Mouse (Mus musculus) spleen, postnatal 36 days (tissue): Measurements from ENCODE around the gene Crispld2.

Source experiments
- DNase-seq, 2 experiments: peaks; one replicate each; pipeline ENCODE4 v3.0.0; 2022; ENCODE audit warnings: low spot score in 2 of 2, mixed read lengths in 1 of 2

Crispld2 gene

DNA sequence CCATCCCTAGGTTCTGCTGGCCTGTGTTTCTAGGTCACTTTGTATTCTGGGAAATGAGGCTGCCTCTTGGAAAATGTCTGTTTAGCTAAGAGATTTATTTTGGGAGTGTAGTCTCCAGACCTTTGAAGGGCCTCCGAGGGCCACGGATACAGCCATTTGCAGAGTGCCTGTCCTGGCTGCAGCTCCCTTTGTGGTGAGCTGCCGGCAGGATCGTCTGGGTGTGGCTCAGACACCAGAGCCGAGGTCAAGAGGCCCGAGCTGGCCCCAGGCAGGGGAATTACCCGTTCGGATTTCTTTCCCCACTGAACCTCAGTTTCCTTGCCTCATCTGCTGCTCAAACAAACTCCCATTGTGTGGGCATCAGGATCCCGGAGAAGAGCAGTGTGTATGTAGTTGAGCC is 43.9 kb downstream of the Crispld2 start:
- no peak for DNase-seq

DNA sequence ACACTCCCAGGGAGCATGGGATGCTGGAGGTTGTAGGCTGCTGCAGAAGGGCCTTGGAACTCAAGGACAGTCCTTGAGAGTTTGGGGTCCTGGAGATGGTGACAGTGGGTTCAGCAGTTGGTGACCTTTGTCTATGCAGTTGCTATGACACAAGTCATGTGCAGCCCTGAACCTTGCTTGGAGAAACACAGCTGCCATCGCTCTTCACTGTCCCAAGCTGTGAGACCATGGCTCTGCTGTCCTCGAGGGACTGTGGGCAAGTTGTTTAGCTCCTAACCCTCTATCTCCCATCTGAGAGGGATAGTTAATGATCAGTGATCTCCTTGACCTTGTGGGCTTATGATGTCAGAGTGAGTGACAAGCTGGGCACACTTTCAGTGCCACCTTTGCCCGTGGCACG is 44.3 kb downstream of the Crispld2 start:
- DNase-seq = no peak

DNA sequence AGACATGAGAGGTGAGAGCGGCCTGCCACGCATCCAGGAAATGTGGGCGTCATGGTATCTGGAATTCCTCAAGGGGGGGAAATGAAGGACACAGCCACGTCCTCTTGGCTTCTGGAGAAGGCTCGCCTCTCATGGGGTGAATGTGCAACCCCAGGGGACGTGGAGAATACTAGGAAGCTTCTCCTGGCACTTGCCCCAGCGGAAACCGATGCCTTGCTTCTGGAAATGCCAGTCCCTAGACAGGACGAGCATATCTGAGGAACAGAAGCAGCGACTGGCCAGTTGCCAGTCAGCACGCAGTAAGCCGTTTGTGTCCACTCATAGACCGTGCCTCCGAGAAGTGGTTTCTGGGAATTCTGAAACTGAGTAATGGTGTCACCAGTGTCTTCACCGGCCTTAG is 45.0 kb downstream of the Crispld2 start:
- no peak for DNase-seq

DNA sequence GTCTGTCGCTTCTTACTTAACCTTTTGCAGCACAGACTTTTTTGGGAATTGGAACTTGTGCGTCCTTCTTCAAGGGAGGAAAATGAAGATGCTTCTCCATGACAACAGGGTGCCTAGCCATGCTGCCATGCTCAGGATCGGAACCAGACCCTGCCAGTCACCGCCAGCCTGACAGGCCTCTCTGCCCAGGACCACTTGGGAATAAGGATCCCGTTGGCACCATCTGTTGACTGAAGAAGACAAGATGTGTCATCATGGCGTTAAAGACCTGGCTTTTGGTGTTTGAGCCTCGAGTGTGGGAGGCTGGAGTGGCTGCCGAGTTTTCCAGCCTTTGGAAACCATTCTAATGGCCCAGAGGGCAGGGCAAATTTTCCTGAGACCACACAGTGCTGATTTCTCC is 45.4 kb downstream of the Crispld2 start:
- no peak for DNase-seq

DNA sequence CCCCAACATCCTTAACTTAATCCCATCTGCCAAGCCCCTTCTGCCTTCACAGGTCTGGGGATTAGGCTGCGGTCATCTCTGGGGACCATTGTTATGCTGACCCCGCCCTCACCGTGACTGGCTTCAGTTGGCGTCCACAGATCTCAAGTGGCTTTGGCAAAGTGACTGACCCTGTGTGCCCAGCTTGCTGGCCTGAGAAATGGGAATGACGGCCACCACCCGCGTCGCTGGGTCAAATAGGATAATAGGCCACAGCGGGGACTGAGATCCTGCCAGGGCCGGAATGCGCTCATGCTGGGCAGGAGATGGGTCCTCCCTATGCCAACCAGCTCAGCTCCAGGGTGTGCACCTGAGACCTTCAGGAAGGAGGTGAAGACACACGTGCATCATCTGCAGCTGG is 46.5 kb downstream of the Crispld2 start:
- no peak for DNase-seq

DNA sequence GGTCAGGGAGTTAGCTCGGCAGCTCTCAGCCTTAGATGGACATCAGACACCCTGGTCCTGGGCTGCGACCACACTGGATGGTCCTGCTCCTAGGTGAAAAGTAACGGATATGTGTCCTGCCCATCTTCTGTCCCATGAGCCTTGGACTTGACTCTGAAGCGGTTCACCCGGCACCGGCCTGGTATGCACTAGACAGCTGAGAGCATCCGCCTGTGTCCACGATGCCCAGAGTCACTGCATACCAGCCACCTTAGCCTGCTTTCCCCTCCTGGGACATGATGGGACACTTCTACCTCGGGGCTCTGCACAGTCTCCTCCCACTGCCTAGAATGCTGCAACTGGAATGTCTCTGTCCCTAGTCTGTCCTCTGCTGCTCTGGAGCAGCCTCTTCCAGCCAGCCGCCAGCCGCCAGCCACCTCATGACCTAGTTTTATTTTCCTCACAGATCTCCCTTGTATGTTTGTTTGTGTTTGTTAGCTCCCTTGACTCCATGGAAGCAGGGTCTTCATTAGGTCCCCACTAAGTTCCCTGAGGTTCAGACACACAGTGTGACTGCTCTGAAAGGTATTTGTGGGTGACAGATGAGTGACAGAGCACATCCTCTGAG is 47.2 kb downstream of the Crispld2 start:
- DNase-seq = no peak

DNA sequence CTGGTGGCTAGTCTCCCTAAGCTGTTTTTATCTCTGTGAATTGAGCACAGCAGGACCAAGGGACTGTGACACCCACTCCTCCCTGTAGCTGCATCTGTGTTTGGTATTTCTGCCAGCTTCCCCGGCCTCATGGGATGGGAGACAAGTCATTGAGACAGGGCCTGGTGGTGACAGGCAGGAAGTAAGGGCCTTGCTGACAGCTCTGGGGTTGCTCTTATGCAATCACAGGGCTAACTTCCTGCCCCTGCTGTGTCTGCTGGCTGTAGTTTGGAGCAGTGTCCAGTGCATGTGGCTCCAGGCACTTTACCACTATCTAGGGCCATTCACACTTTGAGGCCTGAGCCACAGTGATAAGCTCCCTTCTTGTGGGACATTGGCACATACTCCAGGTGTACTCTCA is 48.6 kb downstream of the Crispld2 start:
- DNase-seq = peak; percentile 16 to 43

DNA sequence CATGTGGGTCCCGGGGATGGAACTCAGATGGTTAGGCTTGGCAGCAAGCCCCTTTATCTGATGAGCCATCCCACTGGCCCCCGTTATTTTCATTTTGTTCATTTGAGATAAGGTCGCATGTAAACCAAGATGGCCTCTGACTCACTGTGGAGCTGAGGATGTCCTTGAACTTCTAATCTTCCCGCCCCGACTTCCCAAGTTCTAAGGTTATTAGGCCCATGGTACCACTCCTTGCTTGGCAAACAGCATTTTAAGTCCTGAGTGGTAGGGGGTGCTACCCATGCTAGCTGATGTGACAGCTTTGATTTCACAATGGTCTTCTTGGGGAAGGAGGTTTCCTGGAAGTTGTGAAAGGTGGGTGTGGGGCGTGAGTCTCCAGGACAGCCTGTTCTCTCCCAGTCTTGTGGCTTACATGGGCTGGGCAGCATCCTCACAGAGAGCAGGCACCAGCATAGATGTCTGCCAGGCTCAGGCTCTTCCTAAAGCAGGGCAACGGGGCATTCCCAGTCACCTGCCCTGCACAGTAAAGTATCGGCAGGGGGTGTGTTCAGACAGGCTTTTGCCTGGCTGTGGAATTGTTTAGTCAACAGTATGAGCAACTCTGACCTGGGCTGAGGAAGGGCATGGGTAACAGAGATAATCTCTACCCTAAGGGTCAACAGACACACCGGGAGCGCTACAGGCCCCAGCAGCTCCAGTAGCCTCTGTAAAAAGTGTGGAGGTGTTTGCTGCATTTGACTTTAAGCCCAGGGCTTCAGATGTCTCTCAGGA is 50.5 kb downstream of the Crispld2 start:
- peak in 1 of 2 experiments; percentile 22 for DNase-seq

DNA sequence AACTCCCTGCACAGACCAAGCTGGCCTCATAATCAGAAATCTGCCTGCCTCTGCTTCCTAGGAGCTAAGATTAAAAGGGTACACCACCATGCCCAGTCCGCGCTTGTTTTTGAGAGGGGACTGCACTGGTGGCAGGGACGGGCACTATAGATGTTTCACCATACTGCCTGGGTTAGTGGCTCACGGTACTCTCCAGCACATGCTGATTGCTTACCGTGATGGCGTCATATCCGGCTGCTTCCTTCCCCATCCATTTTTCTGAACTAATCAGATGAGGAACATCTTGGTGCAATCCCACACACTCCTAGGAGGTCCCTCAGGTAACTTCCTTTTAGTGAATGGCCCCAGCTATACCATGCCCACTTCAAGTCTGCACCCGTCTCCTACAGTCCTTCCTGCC is 52.7 kb downstream of the Crispld2 start:
- DNase-seq = no peak

DNA sequence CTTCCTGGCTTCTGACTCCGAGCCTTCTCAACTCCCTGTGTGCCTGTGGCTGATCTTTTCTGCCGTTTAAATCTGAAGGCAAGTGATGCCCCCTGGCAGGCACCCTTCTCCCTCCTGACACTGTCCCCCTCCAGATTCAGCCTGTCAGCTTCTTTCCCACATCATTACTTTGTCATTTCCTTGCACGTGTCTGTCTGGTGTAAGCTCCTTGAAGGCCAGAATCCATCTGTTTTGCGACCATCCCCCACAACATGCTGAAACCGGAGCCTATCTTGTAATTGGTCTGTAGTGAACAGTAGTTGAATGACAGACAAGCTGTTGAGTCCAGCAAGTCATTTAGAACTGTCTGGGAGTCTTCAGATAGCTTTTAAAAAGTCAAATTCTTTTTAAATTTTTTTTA is 53.2 kb downstream of the Crispld2 start:
- no peak for DNase-seq

DNA sequence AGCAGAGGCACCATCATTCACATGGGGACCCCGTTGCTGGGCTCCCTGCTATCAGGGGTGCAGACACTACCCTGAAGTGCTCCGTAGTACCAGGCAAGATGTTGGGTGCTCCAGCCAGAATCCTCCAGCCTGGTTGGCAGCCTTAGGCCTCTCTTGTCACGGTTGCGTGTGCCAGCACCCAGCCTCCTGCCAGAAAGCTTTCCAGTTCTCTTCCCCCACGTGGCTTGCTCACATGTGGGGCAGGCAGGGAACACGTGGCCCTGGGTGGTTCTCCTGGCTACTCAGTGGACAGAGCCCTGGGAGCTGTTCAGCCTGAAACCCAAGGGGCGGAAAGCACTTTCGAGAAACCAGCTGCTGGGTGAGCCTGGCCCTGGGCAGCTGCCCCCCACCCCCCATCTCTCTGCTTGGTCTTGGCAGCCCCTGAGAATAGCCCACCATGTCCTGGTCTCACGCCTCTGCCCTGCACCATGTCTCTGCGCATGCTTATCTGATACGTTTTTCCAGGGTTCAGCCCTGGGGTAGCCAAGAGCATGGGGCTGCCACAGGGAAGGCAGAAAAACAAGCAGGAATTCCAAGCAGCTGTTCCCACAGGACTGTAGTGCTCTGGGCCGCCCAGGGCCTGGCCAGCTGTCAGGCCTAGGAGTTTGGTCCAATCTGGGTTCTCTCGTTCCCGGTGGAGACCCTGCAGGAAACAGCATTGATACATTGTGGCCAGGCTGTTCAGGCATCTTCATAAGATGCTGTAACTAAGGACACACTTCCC is 54.2 kb downstream of the Crispld2 start:
- DNase-seq = peak in 1 of 2 experiments; percentile 10

DNA sequence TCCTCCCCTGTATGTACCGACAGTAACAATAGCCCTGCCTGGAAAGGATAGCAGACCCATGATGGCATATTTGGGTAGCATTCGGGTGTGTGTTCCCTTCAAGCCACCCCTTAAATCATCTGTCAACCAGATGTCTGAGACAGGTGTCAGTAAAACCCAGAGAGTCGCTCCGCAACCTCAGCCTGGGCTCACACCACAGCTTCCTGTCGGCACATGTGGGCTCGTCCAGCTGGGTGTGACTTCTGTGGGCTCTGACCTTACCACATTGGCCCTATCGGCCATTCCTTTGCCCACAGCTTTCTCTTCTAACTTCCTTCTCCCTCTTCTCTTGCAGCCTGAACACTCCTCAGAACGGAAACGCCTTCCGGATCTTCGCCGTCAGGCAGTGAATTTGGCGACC is 57.7 kb downstream of the Crispld2 start:
- DNase-seq = peak; percentile 46 to 50

DNA sequence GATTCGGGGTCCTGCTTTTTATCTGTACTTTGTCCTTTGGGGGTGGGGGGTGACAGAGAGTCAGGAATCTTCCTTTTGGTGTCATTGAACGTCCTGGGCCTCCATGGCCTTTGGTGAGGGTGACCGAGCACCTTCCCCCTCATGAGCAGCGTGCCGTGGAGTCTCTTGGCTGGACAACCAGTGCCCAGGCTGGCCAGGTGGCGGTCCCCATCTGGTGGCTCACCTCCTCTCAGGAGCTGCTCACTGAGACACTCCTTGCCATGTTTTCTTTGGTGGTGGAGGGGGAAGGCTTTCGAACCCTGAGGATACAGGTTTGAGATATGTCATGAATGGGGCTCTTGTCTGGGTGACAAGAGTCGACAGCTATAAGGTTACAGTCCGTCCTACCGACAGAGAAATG is 58.1 kb downstream of the Crispld2 start:
- DNase-seq = no peak

DNA sequence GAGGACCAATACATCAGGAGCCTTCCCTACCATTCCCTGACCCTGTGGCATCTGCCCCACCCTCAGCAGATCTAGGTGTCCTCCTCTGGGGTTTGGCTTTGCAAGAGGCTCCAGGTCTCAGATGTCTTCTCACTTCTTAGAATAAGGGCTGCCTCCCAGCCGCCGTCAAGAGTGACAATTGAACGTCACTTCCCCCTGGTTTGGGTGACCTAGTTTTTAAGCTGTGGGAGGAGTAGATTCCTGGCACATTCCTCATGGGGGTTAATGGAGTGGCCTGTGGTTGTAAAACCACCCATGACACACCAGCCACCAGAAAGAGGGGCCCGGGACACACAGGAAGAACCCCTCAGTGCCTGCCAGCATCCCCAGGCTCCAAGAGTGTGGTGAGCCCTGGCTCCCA is 58.8 kb downstream of the Crispld2 start:
- no peak for DNase-seq

DNA sequence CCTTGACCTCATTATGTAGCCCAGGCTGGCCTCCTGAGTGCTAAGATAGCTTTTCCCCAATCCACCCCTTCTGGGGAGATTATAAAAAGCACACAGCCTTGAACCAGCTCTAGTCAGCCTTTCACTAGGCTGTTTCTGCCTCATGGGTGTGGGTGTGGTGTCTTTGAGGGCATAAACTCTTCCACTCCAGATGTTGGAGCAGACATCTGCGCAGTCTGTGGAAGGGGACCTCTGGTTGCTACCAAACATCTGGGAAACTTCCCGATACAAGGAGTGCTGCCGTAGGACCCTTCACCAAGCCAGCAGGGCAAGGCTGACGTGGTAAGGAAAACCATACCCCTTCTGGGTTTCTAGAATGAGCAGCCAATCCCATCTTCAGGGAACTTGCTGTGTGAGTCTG is 59.7 kb downstream of the Crispld2 start:
- DNase-seq = no peak

DNA sequence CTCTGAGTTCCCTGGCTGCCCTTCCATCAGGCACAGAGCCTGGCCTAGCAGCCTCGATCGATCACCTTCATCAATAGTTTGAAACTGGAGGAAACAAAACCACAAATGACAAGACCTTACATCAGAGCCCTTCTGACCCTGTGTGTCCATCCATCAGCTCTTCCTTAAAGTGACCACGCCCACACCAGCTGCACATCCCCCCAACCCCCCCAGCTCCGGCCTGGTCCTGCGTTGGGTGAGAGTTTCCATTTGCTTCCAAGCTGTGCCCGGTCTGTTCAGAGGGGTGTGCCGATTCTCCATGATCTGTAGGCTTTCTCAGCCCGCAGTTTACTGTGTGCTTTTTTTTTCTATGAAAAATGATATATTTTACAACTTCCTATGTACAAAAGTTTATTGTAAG is 60.1 kb downstream of the Crispld2 start:
- DNase-seq = no peak

DNA sequence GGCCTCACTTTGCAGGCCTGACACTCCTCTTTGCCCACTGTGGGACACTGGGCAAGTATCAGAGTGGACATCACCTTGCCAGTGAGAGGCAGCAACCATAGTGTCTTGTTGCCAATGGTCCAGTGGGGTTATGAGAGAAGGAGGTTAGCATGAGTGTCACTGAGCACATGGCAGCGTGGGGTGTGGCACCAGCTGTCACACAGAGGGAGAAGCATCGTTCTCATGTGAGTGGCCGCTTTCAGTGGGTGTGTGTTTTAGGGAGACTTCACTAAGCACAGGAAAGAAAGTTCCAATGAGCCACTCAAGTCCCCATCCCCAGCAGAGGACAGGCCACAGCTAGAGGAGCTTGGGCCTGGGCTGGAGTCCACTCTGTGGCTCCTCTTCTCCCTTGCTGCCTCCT is 62.6 kb downstream of the Crispld2 start:
- DNase-seq = no peak

DNA sequence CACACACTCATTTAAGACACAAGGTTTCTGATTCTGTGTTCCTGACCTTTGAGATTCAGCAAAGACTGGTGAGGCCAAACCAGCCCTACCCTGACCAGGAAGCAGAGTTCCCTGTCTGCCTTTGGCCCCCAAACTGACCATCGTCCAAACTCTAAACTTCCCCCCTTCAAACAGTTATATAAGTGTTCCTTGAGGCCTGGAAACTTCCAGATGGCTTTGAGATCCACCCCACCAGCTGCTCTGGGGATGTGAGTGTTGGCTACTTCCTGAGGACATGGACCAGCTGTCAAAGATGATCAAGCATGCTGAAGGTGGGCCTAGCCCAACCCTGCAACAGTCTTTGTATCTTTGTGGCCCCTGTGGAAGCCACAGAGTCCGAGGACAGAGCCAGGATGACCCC is 64.8 kb downstream of the Crispld2 start:
- DNase-seq = no peak

DNA sequence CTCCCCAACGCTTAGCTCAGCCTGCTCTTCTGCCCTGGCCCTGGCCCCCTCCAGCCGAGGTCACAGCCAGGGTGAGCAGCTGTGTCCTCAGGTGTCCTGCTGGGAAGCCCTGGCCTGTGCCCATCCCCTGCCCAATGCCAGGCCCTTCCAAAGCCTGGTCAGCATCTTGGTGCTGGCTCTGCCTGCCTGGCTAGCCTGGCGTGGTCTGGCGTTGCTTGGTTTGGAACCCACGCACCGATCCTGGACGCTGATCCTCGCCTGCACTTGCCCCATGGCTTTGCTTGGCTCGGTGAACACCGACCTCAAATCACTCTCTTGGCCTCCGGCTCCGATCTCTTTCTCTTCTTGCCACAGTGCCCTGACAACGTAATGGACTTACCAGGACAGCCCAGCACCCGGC is 70.5 kb downstream of the Crispld2 start:
- DNase-seq = no peak

DNA sequence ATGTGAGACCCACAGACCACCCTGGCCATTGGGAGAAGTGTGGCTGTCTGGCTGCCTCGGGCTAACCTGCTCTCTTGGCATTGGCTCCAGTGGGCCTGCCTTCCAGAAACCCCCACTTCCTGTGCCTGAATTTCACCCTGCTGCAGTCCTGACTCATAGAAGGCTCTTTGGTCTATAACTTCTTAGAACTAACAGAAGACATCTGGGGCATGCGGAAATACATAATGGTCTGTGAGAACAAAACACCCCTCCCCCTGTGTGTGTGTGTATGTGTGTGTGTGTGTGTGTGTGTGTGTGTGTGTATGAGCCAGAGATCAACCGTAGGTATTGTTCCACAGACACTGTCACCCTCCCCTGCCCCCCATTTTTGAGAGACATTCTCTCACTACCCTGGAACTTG is 71.1 kb downstream of the Crispld2 start:
- no peak for DNase-seq

DNA sequence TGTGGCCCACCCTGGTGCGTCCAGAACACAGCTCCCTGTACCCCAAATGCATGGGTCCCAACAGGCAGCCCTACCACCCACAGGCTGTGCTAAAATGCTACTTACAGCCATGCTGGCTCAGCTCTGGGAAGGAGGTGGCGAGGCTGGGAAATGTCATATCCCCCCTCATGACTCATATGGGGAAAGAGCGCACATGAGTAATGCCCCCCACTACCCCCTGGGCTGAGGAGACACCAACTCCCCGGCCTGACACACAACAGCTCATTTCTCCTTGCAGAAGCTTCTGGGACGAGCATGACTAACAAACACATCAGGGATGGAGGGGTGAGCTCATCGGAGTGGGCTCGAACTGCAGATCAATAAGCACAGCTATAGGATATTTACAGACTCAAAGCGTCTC is 73.4 kb downstream of the Crispld2 start:
- DNase-seq = no peak

DNA sequence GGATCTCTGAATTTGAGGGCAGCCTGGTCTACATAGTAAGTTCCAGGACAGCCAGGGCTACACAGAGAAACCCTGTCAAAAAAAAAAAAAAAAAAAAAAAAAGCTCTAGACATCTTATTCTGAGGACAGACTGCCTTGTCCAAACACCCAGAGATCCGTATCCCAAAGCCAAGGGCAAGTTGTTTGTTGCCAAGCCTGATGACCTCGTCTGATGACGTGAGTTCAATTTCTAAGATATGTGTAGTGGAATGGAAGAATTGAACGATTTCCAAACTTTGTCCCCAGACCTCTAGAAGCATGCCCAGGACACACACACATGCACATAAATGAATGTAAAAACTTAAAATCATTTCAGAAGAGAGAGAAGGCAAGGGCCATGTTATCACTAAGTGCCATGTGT is 74.0 kb downstream of the Crispld2 start:
- no peak for DNase-seq
